Mouse (Mus musculus) ovary, postnatal 14 days (tissue): ENCODE measurements around the gene Pycard.
"Not testable (repeated sequence)": the region's sequence is repeated elsewhere in the genome, so short reads cannot be mapped to it uniquely, and the experiment has no call there.

Experiments
- DNase-seq: peaks from one replicate; pipeline ENCODE4 v3.0.0; 2022; ENCODE audit warnings: low spot score

The Pycard gene

GRCm38 (mm10) chr7:127993341-127993977, at the start of gene Pycard:
Pycard (minus strand) TSS chr7:127993867.
- DNase-seq = peak; percentile 37

- DNase-seq = not testable (repeated sequence)
Measured at GRCm38 (mm10) chr7:128042161-128042820, 48.6 kb upstream of the Pycard start.

- DNase-seq = no peak
Measured at GRCm38 (mm10) chr7:128033616-128034015, 39.9 kb upstream of the Pycard start.

- DNase-seq = no peak
Measured at GRCm38 (mm10) chr7:128032989-128033293, 39.3 kb upstream of the Pycard start.

- no peak for DNase-seq
Measured at GRCm38 (mm10) chr7:128032290-128032988, 38.8 kb upstream of the Pycard start.

GRCm38 (mm10) chr7:128031403-128031976, 37.8 kb upstream of the Pycard start:
- DNase-seq = no peak

GRCm38 (mm10) chr7:128025381-128025780, 31.7 kb upstream of the Pycard start:
- DNase-seq = no peak

- no peak for DNase-seq
Measured at GRCm38 (mm10) chr7:128024932-128025331, 31.3 kb upstream of the Pycard start.

- DNase-seq = no peak
Measured at GRCm38 (mm10) chr7:128024364-128024763, 30.7 kb upstream of the Pycard start.

GRCm38 (mm10) chr7:128023565-128023964, 29.9 kb upstream of the Pycard start:
- DNase-seq = no peak

GRCm38 (mm10) chr7:128022974-128023373, 29.3 kb upstream of the Pycard start:
- no peak for DNase-seq

- no peak for DNase-seq
Measured at GRCm38 (mm10) chr7:128019187-128019586, 25.5 kb upstream of the Pycard start.

GRCm38 (mm10) chr7:128018275-128018674, 24.6 kb upstream of the Pycard start:
- DNase-seq = no peak

GRCm38 (mm10) chr7:128016650-128017049, 23.0 kb upstream of the Pycard start:
- no peak for DNase-seq

- not testable (repeated sequence) for DNase-seq
Measured at GRCm38 (mm10) chr7:128016134-128016533, 22.5 kb upstream of the Pycard start.

- DNase-seq = no peak
Measured at GRCm38 (mm10) chr7:128013116-128013515, 19.4 kb upstream of the Pycard start.

GRCm38 (mm10) chr7:128012136-128012780, 18.6 kb upstream of the Pycard start:
- DNase-seq = no peak

GRCm38 (mm10) chr7:128009715-128010340, 16.2 kb upstream of the Pycard start:
- DNase-seq = no peak

GRCm38 (mm10) chr7:128006193-128006592, 12.5 kb upstream of the Pycard start:
- no peak for DNase-seq

- no peak for DNase-seq
Measured at GRCm38 (mm10) chr7:128004487-128005362, 11.1 kb upstream of the Pycard start.

- DNase-seq = no peak
Measured at GRCm38 (mm10) chr7:128004150-128004486, 10.5 kb upstream of the Pycard start.
